Mouse (Mus musculus): ENCODE data around the gene Ube2i. TPM values are rescaled to one million over a fixed set of nuclear protein-coding genes. Genes with fewer than 3 reads are reported as not detected.

The Ube2i gene
- total and polyA plus RNA-seq, 3 experiments = 69.7 to 90.3 (median 88.3) TPM

GRCm38 (mm10) chr17:25250181-25250835 is 24.1 kb downstream of the Ube2i start:
- Histone ChIP-seq H3K79me2 (replicated peaks; ENCODE audit: control insufficient read depth, insufficient read depth, low read length) (no peaks in the 10 kb centered on the region), H3K4me1 (ENCODE audit: control insufficient read depth, insufficient read depth, low read length) (no peaks in the 10 kb centered on the region), H3K27ac (no peak overlapping the region), H3K36me3 (ENCODE audit: control insufficient read depth, insufficient read depth, low read length) (no peaks in the 10 kb centered on the region), H3K4me3 (no peak overlapping the region), H3K9ac (ENCODE audit: low read depth, low read length) (no peak overlapping the region), H3K27me3 (ENCODE audit: control insufficient read depth, insufficient read depth, low read length) (peaks cover 3% of the 10 kb centered on the region; the same call in 1 of the 2 replicates)
- 71% methylated on average over 8 of the region's 8 CpGs for WGBS
- intact Hi-C loops (cut with DNase I) = no loop called here
- DNase-seq = no peak
- TF ChIP-seq POLR2A (IDR thresholded peaks at IDR 0.05; ENCODE audit: insufficient read depth, low read depth, low read length) (no peak), EP300 (IDR thresholded peaks at IDR 0.05; ENCODE audit: insufficient read depth, low read depth, low read length) (no peak), CTCF (IDR thresholded peaks at IDR 0.05) (no peak)

DNA sequence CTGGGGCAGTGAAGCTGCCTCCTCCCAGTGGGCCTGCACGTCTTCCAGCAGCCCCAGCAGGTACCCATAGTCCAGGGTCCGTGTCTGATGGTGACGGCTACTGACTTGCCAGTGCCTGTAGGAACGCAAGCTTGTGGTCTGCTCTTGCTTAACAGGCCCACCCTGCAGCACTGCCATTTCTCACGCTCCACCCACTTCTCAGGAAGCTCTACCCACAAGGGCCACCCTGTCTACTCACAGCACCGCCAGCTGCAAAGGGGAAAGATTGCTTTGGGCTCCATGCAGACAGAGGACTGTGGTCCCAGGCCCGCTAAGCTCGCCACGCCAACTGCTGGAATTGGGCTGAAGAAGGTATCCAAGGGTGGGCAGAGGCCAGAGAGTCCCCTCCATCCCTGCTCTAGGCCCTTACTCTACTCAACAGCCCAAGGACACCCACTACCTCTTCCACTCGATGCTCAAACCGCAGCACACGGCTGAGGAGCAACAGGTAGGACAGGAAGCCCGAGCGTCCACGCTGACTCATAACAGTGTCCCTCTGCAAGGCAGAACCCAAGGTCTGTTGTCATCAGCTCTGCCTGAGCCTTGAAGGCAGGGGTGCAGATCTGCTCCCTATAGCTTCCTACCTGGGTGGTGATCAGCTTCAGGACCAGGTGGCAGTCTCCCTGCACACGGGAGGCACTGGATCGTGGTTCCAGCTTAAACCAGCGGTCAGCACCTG is 26.2 kb downstream of the Ube2i start:
- no peak overlapping the region for H3K4me3 ChIP-seq
- intact Hi-C loops (cut with DNase I) = no loop called here
- WGBS = 71% methylated on average over 18 of the region's 18 CpGs

GRCm38 (mm10) chr17:25244239-25244638 is 30.2 kb downstream of the Ube2i start:
- Histone ChIP-seq H3K79me2 (replicated peaks; ENCODE audit: control insufficient read depth, insufficient read depth, low read length) (no peaks in the 10 kb centered on the region), H3K27ac (no peak overlapping the region), H3K4me1 (ENCODE audit: control insufficient read depth, insufficient read depth, low read length) (peaks cover 5% of the 10 kb centered on the region; the same call in 1 of the 2 replicates), H3K9ac (ENCODE audit: low read depth, low read length) (no peak overlapping the region), H3K36me3 (ENCODE audit: control insufficient read depth, insufficient read depth, low read length) (no peaks in the 10 kb centered on the region), H3K4me3 (no peak overlapping the region), H3K27me3 (ENCODE audit: control insufficient read depth, insufficient read depth, low read length) (no peaks in the 10 kb centered on the region)
- intact Hi-C loops (cut with DNase I) = loop anchor here (5.0 kb wide), 1 partner anchor 57 kb away; the partner anchor contains the start of gene Unkl
- no peak for DNase-seq
- TF ChIP-seq EP300 (IDR thresholded peaks at IDR 0.05; ENCODE audit: insufficient read depth, low read depth, low read length) = no peak
- TF ChIP-seq POLR2A (IDR thresholded peaks at IDR 0.05; ENCODE audit: insufficient read depth, low read depth, low read length) = no peak
- no peak for TF ChIP-seq CTCF (IDR thresholded peaks at IDR 0.05)
- 86% methylated on average over 16 of the region's 16 CpGs for WGBS

More for the DNA sequence above, 26.2 kb downstream of the Ube2i start:
- no peak for DNase-seq
- Histone ChIP-seq H3K27ac (no peak overlapping the region), H3K36me3 (ENCODE audit: control insufficient read depth, insufficient read depth, low read length) (no peaks in the 10 kb centered on the region), H3K9ac (ENCODE audit: low read depth, low read length) (no peak overlapping the region), H3K79me2 (replicated peaks; ENCODE audit: control insufficient read depth, insufficient read depth, low read length) (no peaks in the 10 kb centered on the region), H3K27me3 (ENCODE audit: control insufficient read depth, insufficient read depth, low read length) (no peaks in the 10 kb centered on the region), H3K4me1 (ENCODE audit: control insufficient read depth, insufficient read depth, low read length) (no peaks in the 10 kb centered on the region)
- TF ChIP-seq CTCF (IDR thresholded peaks at IDR 0.05) (no peak), POLR2A (IDR thresholded peaks at IDR 0.05; ENCODE audit: insufficient read depth, low read depth, low read length) (no peak), EP300 (IDR thresholded peaks at IDR 0.05; ENCODE audit: insufficient read depth, low read depth, low read length) (no peak)

- no peak overlapping the region for H3K27ac ChIP-seq
- 87% methylated on average over 11 of the region's 11 CpGs for WGBS
Observed at GRCm38 (mm10) chr17:25243131-25243780, 31.2 kb downstream of the Ube2i start.

DNA sequence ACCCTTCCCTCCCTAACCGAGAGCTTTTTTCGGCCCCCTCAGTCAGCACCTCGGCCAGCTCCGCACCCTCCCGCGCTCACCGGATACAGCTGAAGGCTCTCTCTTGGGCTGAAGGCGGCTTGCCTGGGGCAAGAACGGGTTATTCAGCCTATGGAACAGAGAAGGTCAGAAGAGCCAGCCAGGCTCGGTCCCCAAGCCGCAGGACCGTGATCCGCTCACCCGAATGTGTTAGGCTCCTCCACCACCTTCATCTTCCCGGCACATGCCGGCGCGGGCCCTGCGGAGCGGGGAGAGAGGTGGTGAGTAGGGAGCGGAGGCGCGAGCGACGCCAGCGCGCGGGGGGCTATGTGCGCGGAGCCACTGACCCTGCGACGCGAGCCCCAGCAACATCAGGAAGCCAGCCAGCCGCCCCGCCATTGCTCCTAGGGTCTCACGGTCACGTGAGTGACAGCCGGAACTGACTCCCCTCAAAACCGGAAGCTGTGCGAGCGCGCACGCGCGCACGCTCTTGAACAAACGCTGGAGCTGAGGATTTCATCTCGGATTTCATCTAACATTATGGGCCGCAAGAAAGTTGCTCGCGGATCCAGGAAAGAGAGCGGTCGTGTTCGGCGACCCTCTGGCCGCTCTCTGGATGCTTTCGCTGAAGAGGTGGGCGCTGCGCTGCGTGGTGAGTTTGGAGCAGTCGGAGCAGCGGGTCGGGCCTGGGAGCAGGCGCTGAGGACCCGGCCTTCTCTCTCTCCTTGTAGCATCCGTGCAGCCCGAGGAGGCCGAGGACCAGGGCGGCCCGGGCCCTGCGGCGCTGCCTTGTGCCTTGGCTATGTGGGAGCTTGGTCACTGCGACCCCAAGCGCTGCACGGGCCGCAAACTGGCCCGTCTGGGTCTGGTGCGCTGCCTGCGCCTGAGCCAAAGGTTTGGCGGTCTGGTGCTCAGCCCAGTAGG is 34.5 kb downstream of the Ube2i start, which contains the start of the genes Gnptg and Tsr3:
Gene Gnptg (minus strand): TSS at position 430 of the 942 bp plus-strand sequence.
Gene Tsr3 (plus strand): TSS at position 476 of the 942 bp plus-strand sequence.
- Histone ChIP-seq H3K27me3 (ENCODE audit: control insufficient read depth, insufficient read depth, low read length) (no peaks in the 10 kb centered on the region), H3K79me2 (replicated peaks; ENCODE audit: control insufficient read depth, insufficient read depth, low read length) (no peaks in the 10 kb centered on the region), H3K9ac (ENCODE audit: low read depth, low read length) (peak within 1 kb of the TSS; percentile 75), H3K4me3 (peak within 1 kb of the TSS; percentile 89), H3K36me3 (ENCODE audit: control insufficient read depth, insufficient read depth, low read length) (no peaks in the 10 kb centered on the region), H3K4me1 (ENCODE audit: control insufficient read depth, insufficient read depth, low read length) (peaks cover 5% of the 10 kb centered on the region; the same call in 1 of the 2 replicates), H3K27ac (peak within 1 kb of the TSS; percentile 74)
- peak; percentile 87 to 88 for DNase-seq
- WGBS = under 1% methylated on average over 80 of the region's 80 CpGs
- TF ChIP-seq EP300 (IDR thresholded peaks at IDR 0.05; ENCODE audit: insufficient read depth, low read depth, low read length) = 0 out of 2 replicates have a peak, but pooled peaks have one; percentile 3
- TF ChIP-seq CTCF (IDR thresholded peaks at IDR 0.05) = no peak
- TF ChIP-seq POLR2A (IDR thresholded peaks at IDR 0.05; ENCODE audit: insufficient read depth, low read depth, low read length) = peak; percentile 66
- intact Hi-C loops (cut with DNase I) = loop anchor here (5.0 kb wide), 1 partner anchor 53 kb away; the partner anchor contains the start of gene Unkl

More at GRCm38 (mm10) chr17:25243131-25243780, 31.2 kb downstream of the Ube2i start:
- Histone ChIP-seq H3K4me3 (no peak overlapping the region), H3K9ac (ENCODE audit: low read depth, low read length) (no peak overlapping the region), H3K79me2 (replicated peaks; ENCODE audit: control insufficient read depth, insufficient read depth, low read length) (no peaks in the 10 kb centered on the region), H3K27me3 (ENCODE audit: control insufficient read depth, insufficient read depth, low read length) (no peaks in the 10 kb centered on the region), H3K36me3 (ENCODE audit: control insufficient read depth, insufficient read depth, low read length) (no peaks in the 10 kb centered on the region), H3K4me1 (ENCODE audit: control insufficient read depth, insufficient read depth, low read length) (peaks cover 5% of the 10 kb centered on the region; the same call in 1 of the 2 replicates)
- intact Hi-C loops (cut with DNase I) = loop anchor here (5.0 kb wide), 1 partner anchor 56 kb away; the partner anchor contains the start of gene Unkl
- DNase-seq = no peak
- TF ChIP-seq POLR2A (IDR thresholded peaks at IDR 0.05; ENCODE audit: insufficient read depth, low read depth, low read length) = no peak
- no peak for TF ChIP-seq CTCF (IDR thresholded peaks at IDR 0.05)
- TF ChIP-seq EP300 (IDR thresholded peaks at IDR 0.05; ENCODE audit: insufficient read depth, low read depth, low read length) = no peak
